Mouse (Mus musculus): ENCODE data around the gene Hsd11b1. TPM values are rescaled to one million over a fixed set of nuclear protein-coding genes. Genes with fewer than 3 reads are reported as not detected.

Hsd11b1 gene
- polyA plus RNA-seq, 1 experiment from 2014 or later: 1.1 TPM

DNA sequence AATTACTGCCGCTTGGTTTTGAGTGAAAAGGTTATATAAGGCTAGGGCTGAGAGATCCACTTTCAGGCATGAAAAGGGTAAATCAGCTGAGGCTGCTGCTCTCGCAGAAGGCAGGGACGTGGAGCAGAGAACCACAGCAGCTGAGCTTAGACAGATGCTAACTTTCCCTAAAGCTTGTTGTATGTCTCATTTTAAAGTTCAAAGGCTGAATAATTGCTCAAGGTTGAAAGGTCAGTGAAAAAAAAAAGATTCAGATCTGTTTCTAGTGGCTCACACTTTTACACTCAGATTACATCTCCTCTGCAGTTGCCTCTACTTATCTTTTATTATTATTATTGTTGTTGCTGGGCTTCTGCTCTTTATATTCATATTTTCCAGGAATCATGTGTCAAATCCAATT, 38.3 kb downstream of the Hsd11b1 start:
- Histone ChIP-seq H3K4me1 (replicated peaks; ENCODE audit: control insufficient read depth, insufficient read depth, low read length) (no peaks in the 10 kb centered on the region), H3K27ac (ENCODE audit: low read length) (no peak overlapping the region), H3K4me2 (ENCODE audit: low read length) (no peak overlapping the region), H3K4me3 (replicated peaks; ENCODE audit: low read length) (no peak overlapping the region), H3K9ac (replicated peaks; ENCODE audit: low read depth, low read length) (no peak overlapping the region), H3K27me3 (replicated peaks; ENCODE audit: control insufficient read depth, insufficient read depth, low read length) (no peaks in the 10 kb centered on the region), H3K36me3 (ENCODE audit: control insufficient read depth, insufficient read depth) (no peaks in the 10 kb centered on the region), H3K9me3 (ENCODE audit: control insufficient read depth, low read length) (no peaks in the 10 kb centered on the region)
- WGBS: 6% methylated on average over 3 of the region's 3 CpGs
- no peak for ATAC-seq

GRCm38 (mm10) chr1:193220408-193220807, 43.5 kb downstream of the Hsd11b1 start:
- no peak for ATAC-seq
- WGBS: 77% methylated on average over 5 of the region's 5 CpGs

GRCm38 (mm10) chr1:193216000-193216399, 47.9 kb downstream of the Hsd11b1 start:
- WGBS: 85% methylated on average over 3 of the region's 3 CpGs
- Histone ChIP-seq H3K27ac (ENCODE audit: low read length) (no peak overlapping the region), H3K4me3 (replicated peaks; ENCODE audit: low read length) (no peak overlapping the region), H3K9me3 (ENCODE audit: control insufficient read depth, low read length) (no peaks in the 10 kb centered on the region), H3K36me3 (ENCODE audit: control insufficient read depth, insufficient read depth) (no peaks in the 10 kb centered on the region), H3K4me1 (replicated peaks; ENCODE audit: control insufficient read depth, insufficient read depth, low read length) (no peaks in the 10 kb centered on the region), H3K9ac (replicated peaks; ENCODE audit: low read depth, low read length) (no peak overlapping the region), H3K4me2 (ENCODE audit: low read length) (no peak overlapping the region), H3K27me3 (replicated peaks; ENCODE audit: control insufficient read depth, insufficient read depth, low read length) (no peaks in the 10 kb centered on the region)
- no peak for ATAC-seq

More at GRCm38 (mm10) chr1:193220408-193220807, 43.5 kb downstream of the Hsd11b1 start:
- Histone ChIP-seq H3K4me2 (ENCODE audit: low read length) (no peak overlapping the region), H3K9me3 (ENCODE audit: control insufficient read depth, low read length) (no peaks in the 10 kb centered on the region), H3K36me3 (ENCODE audit: control insufficient read depth, insufficient read depth) (no peaks in the 10 kb centered on the region), H3K27ac (ENCODE audit: low read length) (no peak overlapping the region), H3K4me3 (replicated peaks; ENCODE audit: low read length) (no peak overlapping the region), H3K4me1 (replicated peaks; ENCODE audit: control insufficient read depth, insufficient read depth, low read length) (no peaks in the 10 kb centered on the region), H3K9ac (replicated peaks; ENCODE audit: low read depth, low read length) (no peak overlapping the region), H3K27me3 (replicated peaks; ENCODE audit: control insufficient read depth, insufficient read depth, low read length) (no peaks in the 10 kb centered on the region)

- no peaks in the 10 kb centered on the region for H3K36me3 ChIP-seq (ENCODE audit: control insufficient read depth, insufficient read depth)
- no peaks in the 10 kb centered on the region for H3K27me3 ChIP-seq (replicated peaks; ENCODE audit: control insufficient read depth, insufficient read depth, low read length)
- 83% methylated on average over 5 of the region's 5 CpGs for WGBS
- H3K9me3 ChIP-seq (ENCODE audit: control insufficient read depth, low read length): no peaks in the 10 kb centered on the region
- no peak for ATAC-seq
- H3K4me2 ChIP-seq (ENCODE audit: low read length): no peak overlapping the region
- no peak overlapping the region for H3K9ac ChIP-seq (replicated peaks; ENCODE audit: low read depth, low read length)
- H3K4me3 ChIP-seq (replicated peaks; ENCODE audit: low read length): no peak overlapping the region
- no peak overlapping the region for H3K27ac ChIP-seq (ENCODE audit: low read length)
- no peaks in the 10 kb centered on the region for H3K4me1 ChIP-seq (replicated peaks; ENCODE audit: control insufficient read depth, insufficient read depth, low read length)
These were observed 49.8 kb downstream of the Hsd11b1 start for GRCm38 (mm10) chr1:193214053-193214452.

GRCm38 (mm10) chr1:193211371-193211770, 52.5 kb downstream of the Hsd11b1 start:
- WGBS: 87% methylated on average over 5 of the region's 5 CpGs
- H3K27ac ChIP-seq (ENCODE audit: low read length): no peak overlapping the region
- ATAC-seq: no peak
- H3K27me3 ChIP-seq (replicated peaks; ENCODE audit: control insufficient read depth, insufficient read depth, low read length): no peaks in the 10 kb centered on the region
- no peak overlapping the region for H3K4me2 ChIP-seq (ENCODE audit: low read length)
- H3K9me3 ChIP-seq (ENCODE audit: control insufficient read depth, low read length): no peaks in the 10 kb centered on the region
- H3K4me3 ChIP-seq (replicated peaks; ENCODE audit: low read length): no peak overlapping the region
- no peaks in the 10 kb centered on the region for H3K4me1 ChIP-seq (replicated peaks; ENCODE audit: control insufficient read depth, insufficient read depth, low read length)
- no peak overlapping the region for H3K9ac ChIP-seq (replicated peaks; ENCODE audit: low read depth, low read length)
- H3K36me3 ChIP-seq (ENCODE audit: control insufficient read depth, insufficient read depth): no peaks in the 10 kb centered on the region

- Histone ChIP-seq H3K9me3 (ENCODE audit: control insufficient read depth, low read length) (no peaks in the 10 kb centered on the region), H3K27ac (ENCODE audit: low read length) (no peak overlapping the region), H3K4me3 (replicated peaks; ENCODE audit: low read length) (no peak overlapping the region), H3K9ac (replicated peaks; ENCODE audit: low read depth, low read length) (no peak overlapping the region), H3K36me3 (ENCODE audit: control insufficient read depth, insufficient read depth) (no peaks in the 10 kb centered on the region), H3K27me3 (replicated peaks; ENCODE audit: control insufficient read depth, insufficient read depth, low read length) (no peaks in the 10 kb centered on the region), H3K4me2 (ENCODE audit: low read length) (no peak overlapping the region), H3K4me1 (replicated peaks; ENCODE audit: control insufficient read depth, insufficient read depth, low read length) (no peaks in the 10 kb centered on the region)
- WGBS: 41% methylated on average over 2 of the region's 2 CpGs
- ATAC-seq: no peak
These were observed 55.7 kb downstream of the Hsd11b1 start for GRCm38 (mm10) chr1:193208178-193208577.

- Histone ChIP-seq H3K27ac (ENCODE audit: low read length) (no peak within 1 kb of the TSS), H3K27me3 (replicated peaks; ENCODE audit: control insufficient read depth, insufficient read depth, low read length) (no peaks in the 10 kb centered on the region), H3K4me2 (ENCODE audit: low read length) (no peak within 1 kb of the TSS), H3K9ac (replicated peaks; ENCODE audit: low read depth, low read length) (no peak within 1 kb of the TSS), H3K4me3 (replicated peaks; ENCODE audit: low read length) (no peak within 1 kb of the TSS), H3K36me3 (ENCODE audit: control insufficient read depth, insufficient read depth) (no peaks in the 10 kb centered on the region), H3K9me3 (ENCODE audit: control insufficient read depth, low read length) (no peaks in the 10 kb centered on the region), H3K4me1 (replicated peaks; ENCODE audit: control insufficient read depth, insufficient read depth, low read length) (no peaks in the 10 kb centered on the region)
- 96% methylated on average over 3 of the region's 3 CpGs for WGBS
- ATAC-seq: no peak
These were observed 56.4 kb downstream of the Hsd11b1 start, which contains the start of gene Lamb3 for GRCm38 (mm10) chr1:193207503-193207902. Gene Lamb3 (plus strand): TSS chr1:193207699.

- H3K4me1 ChIP-seq (replicated peaks; ENCODE audit: control insufficient read depth, insufficient read depth, low read length): no peaks in the 10 kb centered on the region
- no peaks in the 10 kb centered on the region for H3K9me3 ChIP-seq (ENCODE audit: control insufficient read depth, low read length)
- H3K27ac ChIP-seq (ENCODE audit: low read length): no peak overlapping the region
- no peak overlapping the region for H3K4me3 ChIP-seq (replicated peaks; ENCODE audit: low read length)
- WGBS: 94% methylated on average over 2 of the region's 2 CpGs
- no peaks in the 10 kb centered on the region for H3K36me3 ChIP-seq (ENCODE audit: control insufficient read depth, insufficient read depth)
- no peak overlapping the region for H3K9ac ChIP-seq (replicated peaks; ENCODE audit: low read depth, low read length)
- H3K27me3 ChIP-seq (replicated peaks; ENCODE audit: control insufficient read depth, insufficient read depth, low read length): no peaks in the 10 kb centered on the region
- H3K4me2 ChIP-seq (ENCODE audit: low read length): no peak overlapping the region
- no peak for ATAC-seq
These were observed 58.4 kb downstream of the Hsd11b1 start for GRCm38 (mm10) chr1:193205431-193205830.

DNA sequence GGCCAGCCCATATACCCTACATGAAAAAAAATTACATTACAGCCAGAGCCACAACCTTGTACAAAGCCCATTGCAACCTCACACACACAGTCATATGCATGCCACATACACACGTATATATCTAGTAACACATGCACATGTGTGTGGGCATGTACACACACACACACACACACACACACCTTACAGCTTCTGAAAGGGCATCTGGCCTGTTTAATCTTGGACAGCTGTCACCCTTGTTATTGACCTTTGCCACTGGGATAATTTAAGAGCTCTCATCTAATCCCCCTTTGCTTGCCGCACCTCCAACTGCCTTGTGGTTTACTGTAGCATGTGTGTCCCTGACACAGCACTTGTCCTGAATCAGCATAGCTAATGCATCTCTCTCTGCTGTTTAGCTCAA, 60.1 kb downstream of the Hsd11b1 start:
- no peak overlapping the region for H3K9ac ChIP-seq (replicated peaks; ENCODE audit: low read depth, low read length)
- no peak overlapping the region for H3K27ac ChIP-seq (ENCODE audit: low read length)
- no peaks in the 10 kb centered on the region for H3K27me3 ChIP-seq (replicated peaks; ENCODE audit: control insufficient read depth, insufficient read depth, low read length)
- H3K4me1 ChIP-seq (replicated peaks; ENCODE audit: control insufficient read depth, insufficient read depth, low read length): no peaks in the 10 kb centered on the region
- H3K9me3 ChIP-seq (ENCODE audit: control insufficient read depth, low read length): no peaks in the 10 kb centered on the region
- H3K4me3 ChIP-seq (replicated peaks; ENCODE audit: low read length): no peak overlapping the region
- no peaks in the 10 kb centered on the region for H3K36me3 ChIP-seq (ENCODE audit: control insufficient read depth, insufficient read depth)
- no peak for ATAC-seq
- no peak overlapping the region for H3K4me2 ChIP-seq (ENCODE audit: low read length)
- 88% methylated on average over 2 of the region's 2 CpGs for WGBS

DNA sequence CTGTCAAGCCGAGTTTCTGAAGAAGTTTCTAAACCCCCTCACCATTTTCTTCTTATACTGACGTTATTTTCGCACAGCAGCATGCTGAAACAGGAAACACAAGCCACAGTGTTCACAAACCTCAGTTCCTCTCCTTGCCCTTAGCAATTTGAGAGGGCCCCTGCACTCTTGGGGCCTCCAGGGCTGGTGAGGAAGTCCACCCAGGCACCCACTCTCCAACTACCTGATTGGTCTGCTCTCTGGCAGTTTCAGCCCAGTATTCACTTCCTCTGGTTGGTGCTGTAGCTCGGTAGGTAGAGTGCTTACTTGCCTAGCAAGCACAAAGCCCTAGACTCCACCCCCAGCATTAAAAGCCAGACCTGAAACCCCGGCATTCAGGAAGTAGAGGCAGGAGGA, 62.5 kb downstream of the Hsd11b1 start, which contains the start of gene Traf3ip3:
Traf3ip3 (minus strand) TSS at position 321 of the 396 bp plus-strand sequence.
- H3K4me3 ChIP-seq (replicated peaks; ENCODE audit: low read length): no peak within 1 kb of the TSS
- H3K9me3 ChIP-seq (ENCODE audit: control insufficient read depth, low read length): no peaks in the 10 kb centered on the region
- no peaks in the 10 kb centered on the region for H3K36me3 ChIP-seq (ENCODE audit: control insufficient read depth, insufficient read depth)
- no peaks in the 10 kb centered on the region for H3K27me3 ChIP-seq (replicated peaks; ENCODE audit: control insufficient read depth, insufficient read depth, low read length)
- H3K9ac ChIP-seq (replicated peaks; ENCODE audit: low read depth, low read length): no peak within 1 kb of the TSS
- ATAC-seq: no peak
- H3K27ac ChIP-seq (ENCODE audit: low read length): no peak within 1 kb of the TSS
- WGBS: 72% methylated on average over 5 of the region's 5 CpGs
- H3K4me1 ChIP-seq (replicated peaks; ENCODE audit: control insufficient read depth, insufficient read depth, low read length): no peaks in the 10 kb centered on the region
- no peak within 1 kb of the TSS for H3K4me2 ChIP-seq (ENCODE audit: low read length)
